Mouse (Mus musculus): Measurements from ENCODE around the gene Lrpprc.

- no peak for TF ChIP-seq POLR2A (IDR thresholded peaks at IDR 0.05; ENCODE audit: borderline replicate concordance, insufficient read depth, low read length)
- no peak for TF ChIP-seq CTCF (IDR thresholded peaks at IDR 0.05; ENCODE audit: borderline replicate concordance, insufficient read depth, low read depth, low read length)
Observed at GRCm38 (mm10) chr17:84677595-84677994, 113.0 kb downstream of the Lrpprc start.

Data from cerebellum, adult 2 months (tissue).